Mouse (Mus musculus): ENCODE measurements at regions not wholly inside any gene's neighbourhood (a gene's known extent, or its start where the extent isn't known, plus 50 kb on each side); places are given as distances from the start of the nearest gene placed in this dataset.

- DNase-seq (ENCODE audit: low spot score in 2 of 2) = no peak
These were observed 246.0 kb downstream of the Ttc6 start for GRCm38 (mm10) chr12:57809961-57810360.

- no peak for DNase-seq (ENCODE audit: low spot score in 2 of 2)
These were observed 259.9 kb downstream of the Ttc6 start for GRCm38 (mm10) chr12:57823809-57824208.

GRCm38 (mm10) chr12:57825754-57826153 lies 261.8 kb downstream of the Ttc6 start:
- DNase-seq (ENCODE audit: low spot score in 2 of 2) = no peak

- DNase-seq (ENCODE audit: low spot score in 2 of 2) = no peak
These were observed 278.9 kb downstream of the Ttc6 start for GRCm38 (mm10) chr12:57842813-57843212.

GRCm38 (mm10) chr12:57871028-57871427 lies 307.1 kb downstream of the Ttc6 start:
- DNase-seq (ENCODE audit: low spot score in 2 of 2) = no peak

- no peak for DNase-seq (ENCODE audit: low spot score in 2 of 2)
These were observed 320.6 kb upstream of the Sstr1 start for GRCm38 (mm10) chr12:57890783-57891478.

GRCm38 (mm10) chr12:57891556-57891955 lies 320.0 kb upstream of the Sstr1 start:
- no peak for DNase-seq (ENCODE audit: low spot score in 2 of 2)

- peak in 1 of 2 experiments; percentile 2 for DNase-seq (ENCODE audit: low spot score in 2 of 2)
These were observed 313.8 kb upstream of the Sstr1 start for GRCm38 (mm10) chr12:57897751-57898250.

- no peak for DNase-seq (ENCODE audit: low spot score in 2 of 2)
These were observed 306.9 kb upstream of the Sstr1 start for GRCm38 (mm10) chr12:57904658-57905057.

- DNase-seq (ENCODE audit: low spot score in 2 of 2) = no peak
These were observed 293.4 kb upstream of the Sstr1 start for GRCm38 (mm10) chr12:57918211-57918610.

- DNase-seq (ENCODE audit: low spot score in 2 of 2) = no peak
These were observed 289.5 kb upstream of the Sstr1 start for GRCm38 (mm10) chr12:57922031-57922430.

GRCm38 (mm10) chr12:57924422-57924821 lies 287.1 kb upstream of the Sstr1 start:
- DNase-seq (ENCODE audit: low spot score in 2 of 2) = no peak

GRCm38 (mm10) chr12:57926886-57927285 lies 284.7 kb upstream of the Sstr1 start:
- DNase-seq (ENCODE audit: low spot score in 2 of 2) = no peak

- no peak for DNase-seq (ENCODE audit: low spot score in 2 of 2)
These were observed 283.5 kb upstream of the Sstr1 start for GRCm38 (mm10) chr12:57928030-57928429.

- no peak for DNase-seq (ENCODE audit: low spot score in 2 of 2)
These were observed 279.7 kb upstream of the Sstr1 start for GRCm38 (mm10) chr12:57931856-57932255.

- no peak for DNase-seq (ENCODE audit: low spot score in 2 of 2)
These were observed 261.7 kb upstream of the Sstr1 start for GRCm38 (mm10) chr12:57949886-57950285.

GRCm38 (mm10) chr12:57958527-57958926 lies 253.0 kb upstream of the Sstr1 start:
- no peak for DNase-seq (ENCODE audit: low spot score in 2 of 2)

- DNase-seq (ENCODE audit: low spot score in 2 of 2) = no peak
These were observed 251.4 kb upstream of the Sstr1 start for GRCm38 (mm10) chr12:57960171-57960570.

- no peak for DNase-seq (ENCODE audit: low spot score in 2 of 2)
These were observed 242.4 kb upstream of the Sstr1 start for GRCm38 (mm10) chr12:57969168-57969567.

GRCm38 (mm10) chr12:57970163-57970562 lies 241.4 kb upstream of the Sstr1 start:
- no peak for DNase-seq (ENCODE audit: low spot score in 2 of 2)

GRCm38 (mm10) chr12:57972484-57972883 lies 239.1 kb upstream of the Sstr1 start:
- DNase-seq (ENCODE audit: low spot score in 2 of 2) = no peak
